Mouse (Mus musculus): ENCODE measurements around the gene Snhg11. TPM values are rescaled to one million over a fixed set of nuclear protein-coding genes. Genes with fewer than 3 reads are reported as not detected.

Gene Snhg11
- polyA plus RNA-seq, 1 experiment from 2014 or later, result 3.4 TPM

DNA sequence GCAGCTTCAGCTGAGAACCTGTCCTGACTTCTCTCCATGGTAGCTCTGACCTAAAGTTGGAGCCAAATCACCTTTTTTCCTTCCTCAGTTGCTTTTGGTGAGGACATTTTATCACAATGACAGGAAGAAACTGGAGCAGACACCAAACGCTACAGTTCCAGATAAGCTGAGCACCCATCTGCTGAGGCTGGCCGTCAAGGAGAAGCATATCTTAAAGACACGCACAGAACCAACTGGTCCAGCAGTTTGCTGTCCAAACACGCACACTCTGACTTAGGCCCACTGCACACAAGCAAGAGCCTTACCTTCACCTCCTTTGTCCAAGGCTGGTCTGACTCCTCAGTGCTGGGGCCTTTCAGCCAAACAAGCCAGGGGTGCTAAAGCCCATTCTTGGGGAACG, 7.8 kb upstream of the Snhg11 start:
- Histone ChIP-seq H3K4me3 (ENCODE audit: low read length) (no peak overlapping the region), H3K36me3 (ENCODE audit: insufficient read depth, low read length) (no peaks in the 10 kb centered on the region), H3K4me2 (replicated peaks; ENCODE audit: low read depth, low read length) (no peak overlapping the region), H3K9ac (replicated peaks; ENCODE audit: low read length) (no peak overlapping the region), H3K27me3 (ENCODE audit: insufficient read depth, low read length) (no peaks in the 10 kb centered on the region), H3K27ac (ENCODE audit: low read length) (no peak overlapping the region), H3K4me1 (ENCODE audit: insufficient read depth, low read length) (no peaks in the 10 kb centered on the region), H3K9me3 (ENCODE audit: low read length) (no peaks in the 10 kb centered on the region)
- WGBS, result 89% methylated on average over 5 of the region's 5 CpGs
- ATAC-seq (ENCODE audit: low FRiP score, low TSS enrichment), result no peak

DNA sequence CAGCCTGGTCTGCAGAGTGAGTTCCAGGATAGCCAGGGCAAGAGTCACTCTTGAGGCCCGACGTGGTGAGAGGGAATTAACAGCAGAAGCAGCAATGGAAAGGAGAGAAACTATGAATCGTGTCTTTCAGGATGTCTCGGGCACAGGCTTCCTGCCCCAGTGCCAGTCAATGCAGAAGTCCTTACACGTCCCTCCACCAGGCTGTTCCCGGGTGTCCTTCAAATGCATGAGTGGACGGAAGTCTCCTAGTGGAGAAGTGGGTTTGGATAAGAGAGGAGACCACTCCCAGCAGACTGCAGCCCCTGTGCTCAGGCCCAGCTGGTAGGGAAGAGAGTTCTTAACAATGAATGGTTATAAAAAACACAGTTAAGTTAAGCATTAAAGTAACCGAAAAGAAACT, 7.1 kb upstream of the Snhg11 start:
- no peaks in the 10 kb centered on the region for H3K9me3 ChIP-seq (ENCODE audit: low read length)
- no peak overlapping the region for H3K9ac ChIP-seq (replicated peaks; ENCODE audit: low read length)
- no peak overlapping the region for H3K4me3 ChIP-seq (ENCODE audit: low read length)
- no peak overlapping the region for H3K27ac ChIP-seq (ENCODE audit: low read length)
- H3K4me1 ChIP-seq (ENCODE audit: insufficient read depth, low read length), result no peaks in the 10 kb centered on the region
- 93% methylated on average over 8 of the region's 8 CpGs for WGBS
- no peaks in the 10 kb centered on the region for H3K27me3 ChIP-seq (ENCODE audit: insufficient read depth, low read length)
- H3K36me3 ChIP-seq (ENCODE audit: insufficient read depth, low read length), result no peaks in the 10 kb centered on the region
- ATAC-seq (ENCODE audit: low FRiP score, low TSS enrichment), result no peak
- H3K4me2 ChIP-seq (replicated peaks; ENCODE audit: low read depth, low read length), result no peak overlapping the region

DNA sequence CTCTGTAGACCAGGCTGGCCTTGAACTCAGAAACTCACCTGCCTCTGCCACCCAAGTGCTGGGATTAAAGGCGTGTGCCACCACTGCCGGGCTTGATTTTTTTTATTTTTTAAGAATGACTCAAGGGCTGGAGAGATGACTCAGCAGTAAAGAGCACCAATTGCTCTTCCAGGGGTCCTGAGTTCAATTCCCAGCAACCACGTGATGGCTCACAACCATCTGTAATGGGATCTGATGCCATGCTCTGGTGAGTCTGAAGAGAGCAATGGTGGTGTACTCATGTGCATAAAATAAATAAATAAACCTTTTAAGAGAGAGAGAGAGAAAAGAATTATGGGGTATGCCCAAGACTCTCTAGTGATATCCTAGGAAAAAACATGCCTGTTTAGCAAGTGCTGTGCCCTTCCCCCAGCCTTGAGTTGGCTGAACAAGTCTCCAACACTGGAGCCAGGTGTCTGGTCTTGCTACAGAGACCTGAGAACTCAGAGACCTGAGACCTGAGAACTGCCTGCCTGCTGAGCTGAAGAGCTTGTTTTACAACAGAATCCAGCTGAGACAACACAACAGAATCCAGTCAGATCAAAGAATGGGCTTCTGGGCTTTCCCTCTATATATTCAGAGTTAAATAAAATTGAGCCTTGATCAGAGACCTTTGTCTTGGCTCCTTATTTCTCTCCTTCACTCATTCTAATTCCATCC, 5.8 kb upstream of the Snhg11 start:
- H3K4me1 ChIP-seq (ENCODE audit: insufficient read depth, low read length), result no peaks in the 10 kb centered on the region
- H3K4me2 ChIP-seq (replicated peaks; ENCODE audit: low read depth, low read length), result no peak overlapping the region
- H3K27me3 ChIP-seq (ENCODE audit: insufficient read depth, low read length), result peaks cover 5% of the 10 kb centered on the region; the same call in 1 of the 2 replicates
- 82% methylated on average over 3 of the region's 3 CpGs for WGBS
- no peak for ATAC-seq (ENCODE audit: low FRiP score, low TSS enrichment)
- no peaks in the 10 kb centered on the region for H3K9me3 ChIP-seq (ENCODE audit: low read length)
- H3K27ac ChIP-seq (ENCODE audit: low read length), result no peak overlapping the region
- no peak overlapping the region for H3K9ac ChIP-seq (replicated peaks; ENCODE audit: low read length)
- no peak overlapping the region for H3K4me3 ChIP-seq (ENCODE audit: low read length)
- H3K36me3 ChIP-seq (ENCODE audit: insufficient read depth, low read length), result no peaks in the 10 kb centered on the region

DNA sequence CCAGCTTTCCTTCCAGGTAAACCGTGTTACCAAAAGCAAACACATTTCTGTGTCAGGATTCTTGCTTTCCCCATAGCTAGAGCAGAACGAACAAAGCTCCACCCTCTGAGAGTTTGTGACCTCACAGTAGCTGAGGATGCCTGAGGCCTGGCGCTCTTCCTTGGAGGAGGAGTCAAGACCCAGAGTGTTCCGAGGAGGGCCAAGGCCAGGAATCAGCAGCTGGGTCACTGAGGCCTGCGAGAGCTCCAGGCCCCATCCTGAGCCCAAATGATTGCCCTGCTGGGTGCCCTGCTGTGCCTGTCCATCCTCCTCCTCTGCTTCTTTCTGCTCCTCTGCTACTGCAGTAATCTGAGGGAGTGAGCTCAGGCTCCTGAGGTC, 5.3 kb upstream of the Snhg11 start:
- Histone ChIP-seq H3K9ac (replicated peaks; ENCODE audit: low read length) (no peak overlapping the region), H3K4me2 (replicated peaks; ENCODE audit: low read depth, low read length) (no peak overlapping the region), H3K27me3 (ENCODE audit: insufficient read depth, low read length) (peaks cover 10% of the 10 kb centered on the region), H3K9me3 (ENCODE audit: low read length) (no peaks in the 10 kb centered on the region), H3K4me3 (ENCODE audit: low read length) (no peak overlapping the region), H3K36me3 (ENCODE audit: insufficient read depth, low read length) (no peaks in the 10 kb centered on the region), H3K4me1 (ENCODE audit: insufficient read depth, low read length) (no peaks in the 10 kb centered on the region; the same call in 1 of the 2 replicates), H3K27ac (ENCODE audit: low read length) (no peak overlapping the region)
- 13% methylated on average over 5 of the region's 5 CpGs for WGBS
- peak; percentile 39; the same call in 1 of the 2 replicates for ATAC-seq (ENCODE audit: low FRiP score, low TSS enrichment)

- Histone ChIP-seq H3K4me1 (ENCODE audit: insufficient read depth, low read length) (no peaks in the 10 kb centered on the region; the same call in 1 of the 2 replicates), H3K4me3 (ENCODE audit: low read length) (no peak overlapping the region), H3K4me2 (replicated peaks; ENCODE audit: low read depth, low read length) (no peak overlapping the region), H3K36me3 (ENCODE audit: insufficient read depth, low read length) (no peaks in the 10 kb centered on the region), H3K27me3 (ENCODE audit: insufficient read depth, low read length) (peaks cover 30% of the 10 kb centered on the region), H3K9ac (replicated peaks; ENCODE audit: low read length) (no peak overlapping the region), H3K9me3 (ENCODE audit: low read length) (no peaks in the 10 kb centered on the region), H3K27ac (ENCODE audit: low read length) (no peak overlapping the region)
- ATAC-seq (ENCODE audit: low FRiP score, low TSS enrichment), result no peak
- 66% methylated on average over 5 of the region's 5 CpGs for WGBS
Measured at GRCm38 (mm10) chr2:158373061-158373460, 2.4 kb upstream of the Snhg11 start.

- Histone ChIP-seq H3K4me2 (replicated peaks; ENCODE audit: low read depth, low read length) (no peak overlapping the region), H3K36me3 (ENCODE audit: insufficient read depth, low read length) (no peaks in the 10 kb centered on the region), H3K9ac (replicated peaks; ENCODE audit: low read length) (no peak overlapping the region), H3K27ac (ENCODE audit: low read length) (no peak overlapping the region), H3K27me3 (ENCODE audit: insufficient read depth, low read length) (peaks cover 30% of the 10 kb centered on the region), H3K4me1 (ENCODE audit: insufficient read depth, low read length) (no peaks in the 10 kb centered on the region; the same call in 1 of the 2 replicates), H3K4me3 (ENCODE audit: low read length) (no peak overlapping the region), H3K9me3 (ENCODE audit: low read length) (no peaks in the 10 kb centered on the region)
- no peak for ATAC-seq (ENCODE audit: low FRiP score, low TSS enrichment)
- WGBS, result 64% methylated on average over 7 of the region's 7 CpGs
Measured at GRCm38 (mm10) chr2:158373516-158373915, 1.9 kb upstream of the Snhg11 start.

GRCm38 (mm10) chr2:158376123-158376687, 767 bp downstream of the Snhg11 start:
- 27% methylated on average over 12 of the region's 12 CpGs for WGBS

DNA sequence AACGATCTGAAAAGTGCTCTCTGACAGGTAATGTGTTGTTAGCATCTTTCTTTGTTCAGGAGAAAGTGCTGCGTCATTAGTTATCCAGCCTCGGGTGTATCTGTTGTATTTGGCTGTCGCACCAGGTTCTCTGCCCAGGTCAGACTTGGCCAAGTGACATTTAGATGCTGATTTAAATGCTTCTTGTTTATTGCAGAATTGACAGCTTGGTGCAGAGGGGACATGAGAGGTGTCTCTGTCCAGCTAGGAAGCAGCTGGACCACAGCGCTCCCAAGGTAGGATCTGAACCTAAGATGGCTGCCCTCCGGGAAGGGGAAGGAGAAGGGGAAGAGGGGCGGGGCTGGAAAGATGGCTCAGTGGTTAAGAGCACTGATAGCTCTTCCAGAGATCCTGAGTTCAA, 1.4 kb downstream of the Snhg11 start:
- no peak for ATAC-seq (ENCODE audit: low FRiP score, low TSS enrichment)
- Histone ChIP-seq H3K4me3 (ENCODE audit: low read length) (no peak overlapping the region), H3K4me1 (ENCODE audit: insufficient read depth, low read length) (no peaks in the 10 kb centered on the region; the same call in 1 of the 2 replicates), H3K27ac (ENCODE audit: low read length) (no peak overlapping the region), H3K36me3 (ENCODE audit: insufficient read depth, low read length) (no peaks in the 10 kb centered on the region), H3K27me3 (ENCODE audit: insufficient read depth, low read length) (peaks cover 30% of the 10 kb centered on the region), H3K9ac (replicated peaks; ENCODE audit: low read length) (no peak overlapping the region), H3K9me3 (ENCODE audit: low read length) (no peaks in the 10 kb centered on the region), H3K4me2 (replicated peaks; ENCODE audit: low read depth, low read length) (no peak overlapping the region)
- WGBS, result 70% methylated on average over 7 of the region's 7 CpGs

More at GRCm38 (mm10) chr2:158376123-158376687, 767 bp downstream of the Snhg11 start:
- peak overlapping the region; percentile 43; the same call in 1 of the 2 replicates for H3K4me3 ChIP-seq (ENCODE audit: low read length)
- H3K9ac ChIP-seq (replicated peaks; ENCODE audit: low read length), result no peak overlapping the region
- no peak overlapping the region for H3K27ac ChIP-seq (ENCODE audit: low read length)
- H3K4me2 ChIP-seq (replicated peaks; ENCODE audit: low read depth, low read length), result peak overlapping the region; percentile 61
- no peak for ATAC-seq (ENCODE audit: low FRiP score, low TSS enrichment)
- H3K36me3 ChIP-seq (ENCODE audit: insufficient read depth, low read length), result no peaks in the 10 kb centered on the region
- no peaks in the 10 kb centered on the region; the same call in 1 of the 2 replicates for H3K4me1 ChIP-seq (ENCODE audit: insufficient read depth, low read length)
- H3K27me3 ChIP-seq (ENCODE audit: insufficient read depth, low read length), result peaks cover 30% of the 10 kb centered on the region
- H3K9me3 ChIP-seq (ENCODE audit: low read length), result no peaks in the 10 kb centered on the region

- H3K4me3 ChIP-seq (ENCODE audit: low read length), result no peak overlapping the region
- no peak overlapping the region for H3K27ac ChIP-seq (ENCODE audit: low read length)
- 85% methylated on average over 1 of the region's 1 CpGs for WGBS
- no peak overlapping the region for H3K9ac ChIP-seq (replicated peaks; ENCODE audit: low read length)
- no peaks in the 10 kb centered on the region; the same call in 1 of the 2 replicates for H3K4me1 ChIP-seq (ENCODE audit: insufficient read depth, low read length)
- H3K9me3 ChIP-seq (ENCODE audit: low read length), result no peaks in the 10 kb centered on the region
- ATAC-seq (ENCODE audit: low FRiP score, low TSS enrichment), result no peak
- no peaks in the 10 kb centered on the region for H3K36me3 ChIP-seq (ENCODE audit: insufficient read depth, low read length)
- H3K4me2 ChIP-seq (replicated peaks; ENCODE audit: low read depth, low read length), result no peak overlapping the region
- peaks cover 30% of the 10 kb centered on the region for H3K27me3 ChIP-seq (ENCODE audit: insufficient read depth, low read length)
Measured at GRCm38 (mm10) chr2:158377811-158378210, 2.4 kb downstream of the Snhg11 start.

Measured in kidney, embryonic 16.5 days (tissue).